Mouse (Mus musculus): ENCODE results near the gene Fam161b. TPM values are rescaled to one million over a fixed set of nuclear protein-coding genes. Genes with fewer than 3 reads are reported as not detected.

Gene Fam161b
- polyA plus RNA-seq, 1 experiment from 2014 or later = 1.4 TPM

GRCm38 (mm10) chr12:84398629-84399028 is 37.0 kb upstream of the Fam161b start:
- Histone ChIP-seq H3K36me3 (replicated peaks) (no peaks in the 10 kb centered on the region), H3K4me2 (no peak overlapping the region), H3K27ac (replicated peaks) (no peak overlapping the region), H3K9ac (no peak overlapping the region), H3K4me1 (replicated peaks) (peaks cover 14% of the 10 kb centered on the region), H3K4me3 (replicated peaks) (no peak overlapping the region), H3K9me3 (replicated peaks) (no peaks in the 10 kb centered on the region), H3K27me3 (no peaks in the 10 kb centered on the region)
- 77% methylated on average over 5 of the region's 5 CpGs for WGBS (ENCODE audit: insufficient replicate concordance)
- ATAC-seq (ENCODE audit: insufficient read depth) = no peak

DNA sequence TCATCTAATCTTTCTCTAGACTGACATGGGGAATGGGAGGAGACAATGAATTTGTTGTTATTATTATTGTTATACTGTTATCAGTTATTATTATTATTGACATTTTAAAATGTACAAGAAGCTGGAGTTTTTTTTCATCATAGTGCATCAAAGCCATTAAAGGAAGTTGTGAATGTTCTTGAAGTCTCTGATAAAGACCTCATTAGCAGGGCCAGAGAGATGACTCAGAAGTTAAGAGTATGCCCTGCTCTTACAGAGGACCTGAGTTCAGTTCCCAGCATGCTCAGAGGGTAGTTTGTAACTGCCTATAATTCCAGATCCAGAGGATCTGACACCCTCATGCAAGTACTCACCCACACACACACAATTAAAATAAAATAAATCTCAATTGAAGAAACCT is 36.1 kb upstream of the Fam161b start:
- H3K9me3 ChIP-seq (replicated peaks) = no peaks in the 10 kb centered on the region
- ATAC-seq (ENCODE audit: insufficient read depth) = no peak
- peaks cover 14% of the 10 kb centered on the region for H3K4me1 ChIP-seq (replicated peaks)
- H3K9ac ChIP-seq = no peak overlapping the region
- H3K36me3 ChIP-seq (replicated peaks) = 0 out of 2 replicates have a peak, but pooled peaks cover 3% of the 10 kb centered on the region
- no peaks in the 10 kb centered on the region for H3K27me3 ChIP-seq
- no peak overlapping the region for H3K4me3 ChIP-seq (replicated peaks)
- no peak overlapping the region for H3K27ac ChIP-seq (replicated peaks)
- H3K4me2 ChIP-seq = no peak overlapping the region

- no peak overlapping the region for H3K4me2 ChIP-seq
- no peaks in the 10 kb centered on the region for H3K9me3 ChIP-seq (replicated peaks)
- H3K27me3 ChIP-seq = no peaks in the 10 kb centered on the region
- no peak overlapping the region for H3K9ac ChIP-seq
- no peak overlapping the region; the same call in 1 of the 2 replicates for H3K27ac ChIP-seq (replicated peaks)
- WGBS (ENCODE audit: insufficient replicate concordance) = 71% methylated on average over 14 of the region's 14 CpGs
- H3K4me3 ChIP-seq (replicated peaks) = no peak overlapping the region
- peaks cover 14% of the 10 kb centered on the region for H3K4me1 ChIP-seq (replicated peaks)
- H3K36me3 ChIP-seq (replicated peaks) = peaks cover 6% of the 10 kb centered on the region; the same call in 1 of the 2 replicates
- ATAC-seq (ENCODE audit: insufficient read depth) = peak; percentile 51; the same call in 1 of the 2 replicates
These were observed 35.5 kb upstream of the Fam161b start for GRCm38 (mm10) chr12:84396947-84397679.

DNA sequence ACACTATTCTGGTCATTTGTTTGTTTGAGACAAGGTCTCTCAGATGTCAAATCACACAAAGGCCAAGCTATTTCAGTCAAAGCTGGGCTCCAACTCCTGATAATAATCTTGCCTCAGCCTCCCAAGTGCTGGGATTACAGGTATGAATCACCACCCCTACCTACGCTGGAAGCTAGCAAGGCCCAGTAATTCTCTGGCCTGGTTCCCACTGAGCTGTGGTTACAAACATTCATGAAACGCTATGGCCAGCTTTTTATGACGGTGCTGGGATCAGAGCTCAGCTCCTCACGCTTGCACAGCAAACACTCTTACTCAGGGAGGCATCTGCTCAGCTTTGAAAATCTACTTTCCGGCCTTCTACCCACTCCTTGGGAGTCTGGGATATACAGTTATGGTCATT is 32.2 kb upstream of the Fam161b start:
- H3K27me3 ChIP-seq = no peaks in the 10 kb centered on the region
- H3K4me1 ChIP-seq (replicated peaks) = peaks cover 4% of the 10 kb centered on the region
- no peak overlapping the region for H3K9ac ChIP-seq
- H3K4me3 ChIP-seq (replicated peaks) = no peak overlapping the region
- no peak overlapping the region for H3K27ac ChIP-seq (replicated peaks)
- H3K9me3 ChIP-seq (replicated peaks) = no peaks in the 10 kb centered on the region
- 80% methylated on average over 5 of the region's 5 CpGs for WGBS (ENCODE audit: insufficient replicate concordance)
- ATAC-seq (ENCODE audit: insufficient read depth) = no peak
- H3K36me3 ChIP-seq (replicated peaks) = peaks cover 12% of the 10 kb centered on the region; the same call in 1 of the 2 replicates
- H3K4me2 ChIP-seq = no peak overlapping the region

- Histone ChIP-seq H3K4me2 (no peak overlapping the region), H3K9ac (no peak overlapping the region), H3K27me3 (no peaks in the 10 kb centered on the region), H3K36me3 (replicated peaks) (peaks cover 12% of the 10 kb centered on the region; the same call in 1 of the 2 replicates), H3K4me3 (replicated peaks) (no peak overlapping the region), H3K9me3 (replicated peaks) (no peaks in the 10 kb centered on the region), H3K27ac (replicated peaks) (no peak overlapping the region), H3K4me1 (replicated peaks) (peaks cover 11% of the 10 kb centered on the region)
- WGBS (ENCODE audit: insufficient replicate concordance) = 85% methylated on average over 4 of the region's 4 CpGs
- ATAC-seq (ENCODE audit: insufficient read depth) = no peak
These were observed 31.0 kb upstream of the Fam161b start for GRCm38 (mm10) chr12:84392681-84393080.

DNA sequence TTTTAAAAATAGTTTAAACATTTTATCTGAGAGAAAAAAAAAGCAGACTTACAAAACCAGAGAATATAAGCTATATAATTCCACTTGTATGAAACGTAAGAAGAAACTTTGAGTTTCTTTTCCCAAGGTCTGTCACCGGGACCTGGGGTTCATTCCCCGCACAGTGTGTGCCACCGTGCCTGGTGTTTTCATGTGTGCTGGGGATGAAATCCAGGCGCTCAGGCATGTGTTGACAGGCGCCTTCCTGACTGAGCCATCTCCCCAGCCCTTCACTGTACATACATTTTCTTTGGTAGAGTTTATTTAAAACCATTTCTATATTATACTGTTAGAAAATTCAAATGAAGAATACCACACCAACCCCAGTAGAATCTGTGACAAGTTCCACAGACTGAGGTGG is 28.7 kb upstream of the Fam161b start:
- Histone ChIP-seq H3K27me3 (no peaks in the 10 kb centered on the region), H3K4me1 (replicated peaks) (peaks cover 16% of the 10 kb centered on the region), H3K4me3 (replicated peaks) (no peak overlapping the region), H3K9me3 (replicated peaks) (no peaks in the 10 kb centered on the region), H3K36me3 (replicated peaks) (peaks cover 16% of the 10 kb centered on the region; the same call in 1 of the 2 replicates), H3K9ac (no peak overlapping the region), H3K4me2 (no peak overlapping the region), H3K27ac (replicated peaks) (no peak overlapping the region)
- no peak for ATAC-seq (ENCODE audit: insufficient read depth)
- 68% methylated on average over 6 of the region's 6 CpGs for WGBS (ENCODE audit: insufficient replicate concordance)

- Histone ChIP-seq H3K27me3 (no peaks in the 10 kb centered on the region), H3K27ac (replicated peaks) (no peak overlapping the region), H3K4me1 (replicated peaks) (peaks cover 29% of the 10 kb centered on the region), H3K36me3 (replicated peaks) (peaks cover 16% of the 10 kb centered on the region; the same call in 1 of the 2 replicates), H3K4me3 (replicated peaks) (no peak overlapping the region), H3K9me3 (replicated peaks) (no peaks in the 10 kb centered on the region), H3K4me2 (no peak overlapping the region; the same call in 1 of the 2 replicates), H3K9ac (no peak overlapping the region)
- no peak for ATAC-seq (ENCODE audit: insufficient read depth)
- 23% methylated on average over 14 of the region's 14 CpGs for WGBS (ENCODE audit: insufficient replicate concordance)
These were observed 27.3 kb upstream of the Fam161b start for GRCm38 (mm10) chr12:84388774-84389400.

DNA sequence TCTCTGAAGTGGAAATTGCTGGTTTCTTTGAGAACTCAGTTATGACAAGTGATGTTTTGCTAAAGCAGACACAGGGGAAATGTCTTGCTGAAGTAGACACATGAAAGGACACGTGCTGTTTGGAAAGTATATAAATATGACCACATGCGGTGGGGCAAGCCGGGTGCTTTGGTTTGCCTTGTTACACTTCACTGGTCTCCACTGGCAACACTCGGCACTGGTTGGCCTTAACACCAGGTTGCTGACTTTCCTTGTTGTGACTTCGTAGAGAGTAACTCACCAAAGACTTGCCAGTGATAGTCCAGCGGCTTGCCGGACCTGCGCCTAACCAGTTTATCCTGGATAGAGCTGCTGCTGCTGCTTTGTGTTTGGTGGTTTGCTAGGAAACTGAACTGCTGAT is 26.5 kb upstream of the Fam161b start:
- Histone ChIP-seq H3K4me2 (no peak overlapping the region), H3K4me3 (replicated peaks) (no peak overlapping the region), H3K9ac (no peak overlapping the region), H3K36me3 (replicated peaks) (peaks cover 17% of the 10 kb centered on the region; the same call in 1 of the 2 replicates), H3K27me3 (no peaks in the 10 kb centered on the region), H3K9me3 (replicated peaks) (no peaks in the 10 kb centered on the region), H3K4me1 (replicated peaks) (peaks cover 30% of the 10 kb centered on the region), H3K27ac (replicated peaks) (no peak overlapping the region)
- 81% methylated on average over 8 of the region's 8 CpGs for WGBS (ENCODE audit: insufficient replicate concordance)
- ATAC-seq (ENCODE audit: insufficient read depth) = no peak

DNA sequence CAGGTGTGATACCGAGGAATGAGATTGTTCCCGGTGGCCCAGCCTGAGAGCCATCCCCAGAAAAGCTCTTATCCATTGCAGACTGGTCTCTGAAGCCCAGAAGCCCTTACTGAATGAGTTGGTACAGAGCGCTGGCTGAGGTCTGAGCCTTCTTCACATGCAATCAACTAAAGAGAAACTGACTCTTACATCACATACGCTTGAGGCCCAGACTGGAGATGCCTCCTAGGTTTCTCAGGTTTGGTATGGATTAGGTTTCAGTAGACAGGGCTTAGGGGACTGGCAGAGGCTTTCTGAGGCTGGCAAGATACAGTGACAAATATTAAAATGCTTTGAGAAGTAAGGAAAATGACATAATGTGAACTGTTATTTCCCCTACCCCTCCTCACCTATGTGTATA is 23.8 kb upstream of the Fam161b start:
- Histone ChIP-seq H3K4me3 (replicated peaks) (no peak overlapping the region), H3K9me3 (replicated peaks) (no peaks in the 10 kb centered on the region), H3K27ac (replicated peaks) (peak overlapping the region; percentile 41; the same call in 1 of the 2 replicates)

GRCm38 (mm10) chr12:84384644-84385081 is 23.0 kb upstream of the Fam161b start:
- Histone ChIP-seq H3K27me3 (no peaks in the 10 kb centered on the region), H3K27ac (replicated peaks) (0 out of 2 replicates have a peak overlapping the region, but pooled peaks have one; percentile 53), H3K36me3 (replicated peaks) (0 out of 2 replicates have a peak, but pooled peaks cover 8% of the 10 kb centered on the region), H3K9me3 (replicated peaks) (no peaks in the 10 kb centered on the region), H3K4me3 (replicated peaks) (no peak overlapping the region), H3K4me2 (no peak overlapping the region), H3K4me1 (replicated peaks) (peaks cover 32% of the 10 kb centered on the region), H3K9ac (no peak overlapping the region)
- ATAC-seq (ENCODE audit: insufficient read depth) = peak; percentile 61; the same call in 1 of the 2 replicates
- 64% methylated on average over 5 of the region's 5 CpGs for WGBS (ENCODE audit: insufficient replicate concordance)

More for the DNA sequence above, 23.8 kb upstream of the Fam161b start:
- Histone ChIP-seq H3K4me2 (no peak overlapping the region), H3K9ac (no peak overlapping the region), H3K4me1 (replicated peaks) (peaks cover 30% of the 10 kb centered on the region), H3K36me3 (replicated peaks) (0 out of 2 replicates have a peak, but pooled peaks cover 8% of the 10 kb centered on the region), H3K27me3 (no peaks in the 10 kb centered on the region)
- no peak for ATAC-seq (ENCODE audit: insufficient read depth)
- 82% methylated on average over 4 of the region's 4 CpGs for WGBS (ENCODE audit: insufficient replicate concordance)

- ATAC-seq (ENCODE audit: insufficient read depth) = no peak
- 74% methylated on average over 4 of the region's 4 CpGs for WGBS (ENCODE audit: insufficient replicate concordance)
- peaks cover 17% of the 10 kb centered on the region; the same call in 1 of the 2 replicates for H3K36me3 ChIP-seq (replicated peaks)
These were observed 20.7 kb upstream of the Fam161b start for GRCm38 (mm10) chr12:84382369-84382768.

More at GRCm38 (mm10) chr12:84382369-84382768, 20.7 kb upstream of the Fam161b start:
- Histone ChIP-seq H3K27ac (replicated peaks) (no peak overlapping the region), H3K4me2 (no peak overlapping the region), H3K4me1 (replicated peaks) (peaks cover 22% of the 10 kb centered on the region), H3K9me3 (replicated peaks) (no peaks in the 10 kb centered on the region), H3K27me3 (no peaks in the 10 kb centered on the region), H3K4me3 (replicated peaks) (no peak overlapping the region), H3K9ac (no peak overlapping the region)
